Mouse (Mus musculus) limb, embryonic 13.5 days (tissue): ENCODE results near the gene Slc22a15. TPM values are rescaled to one million over a fixed set of nuclear protein-coding genes. Genes with fewer than 3 reads are reported as not detected.

Experiments
- ATAC-seq: fragments of 200-750 bp; cut with Nextera tagmentation; 2 replicates; pipeline ENCODE4 v1.8.0; 2017; ENCODE audit warnings: low read depth, moderate number of reproducible peaks, moderate TSS enrichment; ENCODE audit not compliant: low FRiP score
- H3K27ac ChIP-seq: fragments of 300-500 bp; sonication (generic); 2 replicates; pipeline ENCODE4 v1.5.1; 2015; ENCODE audit warnings: inconsistent platforms, mild to moderate bottlenecking, moderate library complexity
- H3K27me3 ChIP-seq: fragments of 300-500 bp; sonication (generic); 2 replicates; pipeline ENCODE4 v1.6.1; 2015; ENCODE audit warnings: mild to moderate bottlenecking, inconsistent platforms
- H3K36me3 ChIP-seq: fragments of 300-500 bp; sonication (generic); 2 replicates; pipeline ENCODE4 v1.6.1; 2015; ENCODE audit warnings: inconsistent platforms, mild to moderate bottlenecking, moderate library complexity
- H3K4me1 ChIP-seq: fragments of 300-500 bp; sonication (generic); 2 replicates; pipeline ENCODE4 v1.6.1; 2015; ENCODE audit warnings: inconsistent platforms
- H3K4me2 ChIP-seq: fragments of 300-500 bp; sonication (generic); replicated peaks from 2 replicates; pipeline ENCODE4 v1.6.1; 2015; ENCODE audit warnings: inconsistent platforms, mild to moderate bottlenecking, moderate library complexity
- H3K4me3 ChIP-seq: fragments of 300-500 bp; sonication (generic); 2 replicates; pipeline ENCODE4 v1.5.1; 2015; ENCODE audit warnings: moderate library complexity, mild to moderate bottlenecking, inconsistent platforms
- H3K9ac ChIP-seq: fragments of 300-500 bp; sonication (generic); 2 replicates; pipeline ENCODE4 v1.6.1; 2015; ENCODE audit warnings: mild to moderate bottlenecking, inconsistent platforms
- H3K9me3 ChIP-seq: fragments of 300-500 bp; sonication (generic); 2 replicates; pipeline ENCODE4 v1.6.1; 2016; ENCODE audit warnings: inconsistent platforms
- whole genome bisulfite sequencing: fragments of 180-500 bp; shearing (Covaris S2); methylation state at CpG from one replicate; pipeline ENCODE4 v1.1.7; 2015; 5-methylcytosine and 5-hydroxymethylcytosine counted together
- polyA plus RNA-seq: library from polyadenylated mRNA; unstranded; fragments of >200 nt; fragmentation: Nextera tagmentation; extraction: Ambion mirVana; gene quantifications from 2 replicates; pipeline ENCODE4 v1.2.1, GENCODE M21; 2015

Gene Slc22a15
- polyA plus RNA-seq, 1 experiment from 2014 or later: 6.0 TPM

GRCm38 (mm10) chr3:101851363-101851762 lies 72.9 kb downstream of the Slc22a15 start:
- Histone ChIP-seq H3K36me3 (no peaks in the 10 kb centered on the region), H3K27ac (no peak overlapping the region), H3K4me3 (no peak overlapping the region), H3K9ac (no peak overlapping the region), H3K4me2 (no peak overlapping the region), H3K27me3 (no peaks in the 10 kb centered on the region), H3K9me3 (no peaks in the 10 kb centered on the region), H3K4me1 (no peaks in the 10 kb centered on the region)
- ATAC-seq: no peak
- 54% methylated on average over 6 of the region's 6 CpGs for WGBS

DNA sequence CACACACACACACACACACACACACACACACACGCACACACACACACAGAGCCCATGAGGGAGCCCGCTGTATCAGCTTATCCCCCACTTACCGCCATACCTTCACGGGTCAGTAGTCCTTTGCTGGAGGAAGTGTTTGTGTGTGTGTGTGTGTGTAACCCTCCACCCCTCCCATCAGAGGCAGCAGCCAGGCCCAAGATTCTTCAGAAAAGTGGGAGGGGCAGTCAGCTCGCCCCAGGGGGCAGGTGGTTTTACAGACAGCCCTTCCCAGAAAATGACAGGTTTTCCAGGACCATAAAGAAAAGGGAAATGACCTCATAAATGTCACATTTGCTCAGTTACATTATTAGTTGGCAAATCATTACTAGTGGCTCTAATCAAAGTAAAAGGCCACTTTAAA lies 75.4 kb downstream of the Slc22a15 start, which contains the start of gene Mab21l3:
Gene Mab21l3, minus strand, starts transcription at position 144 of the 400 bp plus-strand sequence.
- H3K4me1 ChIP-seq: peaks cover 7% of the 10 kb centered on the region

DNA sequence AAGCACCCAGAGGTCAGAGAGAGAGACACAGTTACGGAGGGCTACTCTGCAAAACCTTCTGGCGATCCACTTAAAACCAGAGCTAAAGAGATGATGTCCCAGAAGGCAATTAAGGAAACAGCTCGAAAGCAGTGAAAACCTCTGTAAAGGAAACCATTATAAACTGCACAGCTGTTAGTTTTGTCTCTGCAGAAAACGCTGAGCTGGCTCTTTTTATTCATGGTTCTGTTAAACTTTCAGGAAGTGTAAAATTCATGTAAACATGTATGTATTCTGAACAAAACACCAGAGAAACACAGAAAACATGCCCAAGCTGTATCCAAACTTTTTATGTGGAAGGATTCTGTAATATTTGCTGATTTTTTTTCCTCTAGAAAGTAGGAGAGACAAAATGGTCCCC lies 78.2 kb downstream of the Slc22a15 start:
- Histone ChIP-seq H3K9ac (no peak overlapping the region), H3K27me3 (no peaks in the 10 kb centered on the region), H3K27ac (peak overlapping the region; percentile 7; the same call in 1 of the 2 replicates), H3K4me3 (no peak overlapping the region), H3K4me2 (no peak overlapping the region), H3K9me3 (no peaks in the 10 kb centered on the region), H3K4me1 (peaks cover 7% of the 10 kb centered on the region), H3K36me3 (no peaks in the 10 kb centered on the region)
- WGBS: 23% methylated on average over 4 of the region's 4 CpGs
- no peak for ATAC-seq

More for the DNA sequence above, 75.4 kb downstream of the Slc22a15 start, which contains the start of gene Mab21l3:
- ATAC-seq: no peak
- 66% methylated on average over 5 of the region's 5 CpGs for WGBS
- Histone ChIP-seq H3K9ac (no peak within 1 kb of the TSS), H3K27ac (no peak within 1 kb of the TSS), H3K36me3 (no peaks in the 10 kb centered on the region), H3K27me3 (no peaks in the 10 kb centered on the region), H3K4me3 (no peak within 1 kb of the TSS), H3K4me2 (no peak within 1 kb of the TSS), H3K9me3 (no peaks in the 10 kb centered on the region)

DNA sequence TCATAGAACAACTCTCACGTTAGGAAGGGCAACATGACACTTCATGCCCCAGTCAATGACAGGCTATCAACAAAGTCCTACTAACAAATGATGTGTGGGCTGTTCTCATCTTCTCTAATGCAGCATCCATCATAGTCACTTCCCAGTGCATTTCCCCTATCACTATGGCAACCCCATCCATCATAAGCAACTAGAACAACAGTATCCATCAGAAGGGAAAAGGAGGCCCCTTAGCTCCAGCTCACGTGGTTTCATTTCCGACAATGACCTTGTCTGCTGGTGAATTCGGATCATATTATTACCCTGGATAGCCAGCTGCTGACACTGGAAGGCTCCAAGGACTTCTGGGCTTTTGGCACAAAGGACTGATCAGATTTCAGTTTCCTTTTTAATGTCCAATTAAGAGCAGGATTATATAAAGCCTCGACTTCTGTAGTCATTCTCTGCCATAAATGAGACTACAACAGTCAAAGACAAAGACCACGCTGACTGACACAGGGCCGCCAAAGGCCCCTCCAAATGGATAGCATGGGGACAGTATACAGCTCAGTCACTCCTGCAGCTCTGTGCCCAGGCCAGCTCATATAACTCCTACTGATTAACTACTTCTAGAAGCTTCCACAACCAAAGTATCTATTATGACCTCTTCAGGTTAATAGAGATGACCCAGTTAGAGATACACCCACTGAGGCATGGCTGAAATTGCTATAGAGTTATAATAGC lies 81.7 kb downstream of the Slc22a15 start:
- Histone ChIP-seq H3K4me1 (peaks cover 7% of the 10 kb centered on the region), H3K4me2 (no peak overlapping the region), H3K4me3 (no peak overlapping the region), H3K36me3 (no peaks in the 10 kb centered on the region), H3K9me3 (no peaks in the 10 kb centered on the region), H3K9ac (no peak overlapping the region), H3K27ac (no peak overlapping the region), H3K27me3 (no peaks in the 10 kb centered on the region)
- ATAC-seq: no peak
- 69% methylated on average over 7 of the region's 7 CpGs for WGBS

DNA sequence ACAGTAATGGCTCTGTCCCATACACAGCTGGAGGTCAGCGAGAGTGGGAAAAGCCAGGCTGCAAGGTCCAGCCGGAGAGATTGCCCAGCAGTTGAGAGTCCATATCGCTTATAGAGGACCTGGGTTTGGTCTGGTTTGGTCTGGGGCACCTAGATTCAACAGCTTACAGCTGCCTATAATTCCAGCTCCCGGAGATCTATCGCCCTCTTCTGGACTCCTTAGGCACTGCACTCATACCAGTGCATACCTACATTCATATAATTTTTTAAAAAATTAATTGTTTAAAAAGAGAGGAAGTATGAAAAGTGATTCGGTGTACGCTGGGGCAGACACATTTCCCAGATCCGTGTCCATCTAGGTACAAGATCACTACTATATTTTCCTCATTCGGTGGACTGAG lies 84.9 kb downstream of the Slc22a15 start:
- 87% methylated on average over 9 of the region's 9 CpGs for WGBS
- no peaks in the 10 kb centered on the region for H3K9me3 ChIP-seq
- ATAC-seq: no peak
- H3K4me2 ChIP-seq: no peak overlapping the region
- no peak overlapping the region for H3K27ac ChIP-seq
- H3K4me1 ChIP-seq: peaks cover 18% of the 10 kb centered on the region
- no peak overlapping the region for H3K9ac ChIP-seq
- no peaks in the 10 kb centered on the region for H3K36me3 ChIP-seq
- H3K4me3 ChIP-seq: no peak overlapping the region
- H3K27me3 ChIP-seq: no peaks in the 10 kb centered on the region

DNA sequence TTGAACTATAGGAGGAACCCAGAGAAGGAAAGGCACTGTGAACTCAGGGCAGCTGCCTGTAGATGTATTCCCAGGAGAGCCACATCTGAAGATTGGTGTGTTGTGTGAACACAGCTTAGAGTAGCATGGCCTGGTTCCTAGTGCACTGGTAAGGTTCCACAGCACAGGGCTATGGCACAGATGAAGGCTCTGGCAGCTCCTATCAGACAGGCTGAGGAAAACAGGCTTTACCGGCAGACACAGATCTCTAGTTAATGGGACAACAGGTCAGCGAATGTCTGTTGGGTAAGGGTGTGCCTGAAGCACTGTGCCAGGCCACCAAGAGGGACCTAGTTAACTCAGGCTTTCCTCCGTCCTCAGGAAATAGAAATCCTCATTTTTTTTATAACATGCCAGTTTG lies 87.3 kb downstream of the Slc22a15 start:
- Histone ChIP-seq H3K4me3 (no peak overlapping the region), H3K4me1 (peaks cover 23% of the 10 kb centered on the region), H3K27ac (no peak overlapping the region), H3K27me3 (no peaks in the 10 kb centered on the region), H3K9ac (no peak overlapping the region), H3K9me3 (no peaks in the 10 kb centered on the region), H3K4me2 (no peak overlapping the region), H3K36me3 (no peaks in the 10 kb centered on the region)
- no peak for ATAC-seq
- WGBS: 72% methylated on average over 3 of the region's 3 CpGs

DNA sequence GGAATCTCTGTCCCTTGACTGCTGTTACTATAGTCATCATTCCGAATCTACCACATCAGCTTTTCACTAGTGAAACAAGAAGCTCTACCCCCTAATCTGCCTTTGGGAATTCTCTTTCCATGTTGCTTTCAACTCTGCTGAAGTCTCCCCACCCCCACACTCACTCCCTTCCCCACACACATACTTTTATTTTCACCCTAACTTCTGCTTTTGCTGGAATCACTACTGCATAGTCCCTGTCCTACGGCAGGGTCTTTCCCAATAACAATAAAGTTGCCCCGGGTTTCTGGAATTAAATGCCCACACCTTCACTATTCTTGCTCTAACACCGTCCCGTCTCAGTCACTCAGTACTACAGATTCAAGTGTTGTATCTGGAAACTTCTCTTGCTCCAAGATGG lies 87.7 kb downstream of the Slc22a15 start:
- peak overlapping the region; percentile 60 for H3K4me2 ChIP-seq
- H3K4me1 ChIP-seq: peaks cover 28% of the 10 kb centered on the region
- H3K9ac ChIP-seq: no peak overlapping the region
- no peak overlapping the region for H3K27ac ChIP-seq
- no peaks in the 10 kb centered on the region for H3K27me3 ChIP-seq
- 71% methylated on average over 5 of the region's 5 CpGs for WGBS
- 0 out of 2 replicates have a peak, but pooled peaks have one; percentile 13 for ATAC-seq
- peak overlapping the region; percentile 27 for H3K4me3 ChIP-seq
- H3K36me3 ChIP-seq: no peaks in the 10 kb centered on the region
- H3K9me3 ChIP-seq: no peaks in the 10 kb centered on the region

- H3K27ac ChIP-seq: peak overlapping the region; percentile 61; the same call in 1 of the 2 replicates
- H3K4me1 ChIP-seq: peaks cover 29% of the 10 kb centered on the region
- H3K9me3 ChIP-seq: no peaks in the 10 kb centered on the region
- under 1% methylated on average over 8 of the region's 8 CpGs for WGBS
- no peak overlapping the region for H3K9ac ChIP-seq
- H3K4me3 ChIP-seq: peak overlapping the region; percentile 27
- ATAC-seq: peak; percentile 94
- H3K27me3 ChIP-seq: no peaks in the 10 kb centered on the region
- H3K4me2 ChIP-seq: peak overlapping the region; percentile 60
- no peaks in the 10 kb centered on the region for H3K36me3 ChIP-seq
These were observed 88.2 kb downstream of the Slc22a15 start for GRCm38 (mm10) chr3:101836045-101836444.

- H3K9me3 ChIP-seq: no peaks in the 10 kb centered on the region
- 0 out of 2 replicates have a peak overlapping the region, but pooled peaks have one; percentile 25 for H3K4me2 ChIP-seq
- no peak overlapping the region for H3K4me3 ChIP-seq
- H3K27ac ChIP-seq: 0 out of 2 replicates have a peak overlapping the region, but pooled peaks have one; percentile 22
- ATAC-seq: peak; percentile 59
- H3K4me1 ChIP-seq: peaks cover 26% of the 10 kb centered on the region
- WGBS: 23% methylated on average over 10 of the region's 10 CpGs
- H3K36me3 ChIP-seq: no peaks in the 10 kb centered on the region
- H3K9ac ChIP-seq: no peak overlapping the region
- H3K27me3 ChIP-seq: no peaks in the 10 kb centered on the region
These were observed 92.9 kb downstream of the Slc22a15 start for GRCm38 (mm10) chr3:101831189-101831858.

GRCm38 (mm10) chr3:101829881-101830616 lies 94.2 kb downstream of the Slc22a15 start:
- Histone ChIP-seq H3K4me3 (no peak overlapping the region), H3K27me3 (no peaks in the 10 kb centered on the region), H3K4me1 (peaks cover 15% of the 10 kb centered on the region), H3K36me3 (no peaks in the 10 kb centered on the region), H3K4me2 (no peak overlapping the region), H3K9ac (no peak overlapping the region), H3K27ac (no peak overlapping the region), H3K9me3 (no peaks in the 10 kb centered on the region)
- WGBS: 76% methylated on average over 10 of the region's 10 CpGs
- no peak for ATAC-seq

GRCm38 (mm10) chr3:101828595-101828994 lies 95.7 kb downstream of the Slc22a15 start:
- H3K9me3 ChIP-seq: no peaks in the 10 kb centered on the region
- no peak overlapping the region for H3K27ac ChIP-seq
- ATAC-seq: no peak
- H3K4me2 ChIP-seq: no peak overlapping the region
- H3K4me3 ChIP-seq: no peak overlapping the region
- H3K27me3 ChIP-seq: no peaks in the 10 kb centered on the region
- peaks cover 15% of the 10 kb centered on the region for H3K4me1 ChIP-seq
- H3K36me3 ChIP-seq: no peaks in the 10 kb centered on the region
- WGBS: 47% methylated on average over 3 of the region's 3 CpGs
- H3K9ac ChIP-seq: no peak overlapping the region

GRCm38 (mm10) chr3:101827220-101827715 lies 97.0 kb downstream of the Slc22a15 start:
- Histone ChIP-seq H3K9me3 (no peaks in the 10 kb centered on the region), H3K9ac (no peak overlapping the region), H3K4me2 (no peak overlapping the region), H3K27ac (no peak overlapping the region), H3K27me3 (no peaks in the 10 kb centered on the region), H3K36me3 (no peaks in the 10 kb centered on the region), H3K4me1 (peaks cover 12% of the 10 kb centered on the region), H3K4me3 (no peak overlapping the region)
- 81% methylated on average over 6 of the region's 6 CpGs for WGBS
- ATAC-seq: no peak
